Mouse (Mus musculus) bone marrow, adult 2 months (tissue): ENCODE measurements around the gene Ttc7.

Source experiments
- CTCF ChIP-seq: fragments of 200-500 bp; IDR thresholded peaks from 2 replicates; pipeline ENCODE4 v1.5.1; 2011; ENCODE audit warnings: low read length, control low read depth; ENCODE audit not compliant: control insufficient read depth, insufficient read depth
- POLR2A ChIP-seq: fragments of 200-500 bp; IDR thresholded peaks from 2 replicates; pipeline ENCODE4 v1.6.1; 2011; ENCODE audit warnings: low read depth, mild to moderate bottlenecking, control low read depth, low read length, borderline replicate concordance; ENCODE audit not compliant: control insufficient read depth

GRCm38 (mm10) chr17:87300340-87300739, 17.7 kb downstream of the Ttc7 start:
- TF ChIP-seq POLR2A (no peak), CTCF (no peak)
